In genomic region chr14:51884031-51884544, GRCm38 (mm10) we compare ENCODE assay signal across 8 mouse cellular contexts. TPM values are rescaled to one million over a fixed set of nuclear protein-coding genes. Genes with fewer than 3 reads are reported as not detected.
A peak's percentile ranks its signal among the peaks of the same experiment; 100 is the strongest.
DNase-seq lines count a peak whose midpoint lies in the region; ATAC-seq lines count a peak whose summit lies in the region.

No protein-coding gene starts in this region.

- peak; percentile 60 for ATAC-seq in kidney, embryonic 16.5 days (ENCODE audit: low FRiP score, low TSS enrichment)
- ATAC-seq in intestine, embryonic 14.5 days (replicated peaks; ENCODE audit: low FRiP score, low TSS enrichment, low read depth), result peak; percentile 40
- ATAC-seq in neural tube, embryonic 13.5 days (ENCODE audit: low read depth), result peak; percentile 51

- DNase-seq in kidney, adult 11 months, result no peak
- DNase-seq in c-Kit-positive CD71-positive TER-119-positive erythroid progenitor cells, embryonic 14.5 days (ENCODE audit: low spot score), result peak; percentile 19
- DNase-seq in intestine, embryonic 14.5 days (ENCODE audit: low spot score), result no peak
- no peak for DNase-seq in spleen, postnatal 10 days (ENCODE audit: low spot score in 2 of 2)
- DNase-seq in cerebellum, adult 18-20 months, result no peak
- DNase-seq in ovary, postnatal 10 days (ENCODE audit: low spot score), result no peak

- no peaks in the 10 kb centered on the region for H3K27me3 ChIP-seq in kidney, embryonic 16.5 days (ENCODE audit: insufficient read depth, low read length)
- H3K27me3 ChIP-seq in intestine, embryonic 14.5 days (replicated peaks; ENCODE audit: control insufficient read depth, insufficient read depth, low read length), result no peaks in the 10 kb centered on the region
- H3K27me3 ChIP-seq in neural tube, embryonic 13.5 days, result no peaks in the 10 kb centered on the region

- H3K9me3 ChIP-seq in kidney, embryonic 16.5 days (ENCODE audit: low read length), result no peaks in the 10 kb centered on the region
- H3K9me3 ChIP-seq in intestine, embryonic 14.5 days (ENCODE audit: control insufficient read depth, low read length), result no peaks in the 10 kb centered on the region
- H3K9me3 ChIP-seq in neural tube, embryonic 13.5 days, result no peaks in the 10 kb centered on the region

- peak overlapping the region; percentile 84 for H3K27ac ChIP-seq in kidney, embryonic 16.5 days (ENCODE audit: low read length)
- peak overlapping the region; percentile 84 for H3K27ac ChIP-seq in intestine, embryonic 14.5 days (ENCODE audit: low read depth)
- peak overlapping the region; percentile 85 for H3K27ac ChIP-seq in neural tube, embryonic 13.5 days (replicated peaks)

- peak overlapping the region; percentile 83 for H3K9ac ChIP-seq in kidney, embryonic 16.5 days (replicated peaks; ENCODE audit: low read length)
- peak overlapping the region; percentile 70 for H3K9ac ChIP-seq in intestine, embryonic 14.5 days (ENCODE audit: low read length)
- H3K9ac ChIP-seq in neural tube, embryonic 13.5 days, result peak overlapping the region; percentile 56

- peaks cover 24% of the 10 kb centered on the region for H3K36me3 ChIP-seq in kidney, embryonic 16.5 days (ENCODE audit: insufficient read depth, low read length)
- H3K36me3 ChIP-seq in intestine, embryonic 14.5 days (ENCODE audit: control insufficient read depth, insufficient read depth, low read length), result peaks cover 25% of the 10 kb centered on the region
- peaks cover 26% of the 10 kb centered on the region for H3K36me3 ChIP-seq in neural tube, embryonic 13.5 days

- 2% methylated on average over 13 of the region's 14 CpGs for WGBS in kidney, embryonic 16.5 days
- 1% methylated on average over 14 of the region's 14 CpGs for WGBS in intestine, embryonic 14.5 days
- 2% methylated on average over 14 of the region's 14 CpGs for WGBS in neural tube, embryonic 13.5 days

- H3K4me1 ChIP-seq in kidney, embryonic 16.5 days (ENCODE audit: insufficient read depth, low read length), result peaks cover 12% of the 10 kb centered on the region
- H3K4me1 ChIP-seq in intestine, embryonic 14.5 days (replicated peaks; ENCODE audit: control insufficient read depth, insufficient read depth, low read length), result peaks cover 11% of the 10 kb centered on the region
- peaks cover 17% of the 10 kb centered on the region for H3K4me1 ChIP-seq in neural tube, embryonic 13.5 days (replicated peaks)

- H3K4me2 ChIP-seq in kidney, embryonic 16.5 days (replicated peaks; ENCODE audit: low read depth, low read length), result peak overlapping the region; percentile 86
- H3K4me2 ChIP-seq in intestine, embryonic 14.5 days (ENCODE audit: low read length), result peak overlapping the region; percentile 58
- H3K4me2 ChIP-seq in neural tube, embryonic 13.5 days, result peak overlapping the region; percentile 90

- peak overlapping the region; percentile 76 for H3K4me3 ChIP-seq in kidney, embryonic 16.5 days (ENCODE audit: low read length)
- H3K4me3 ChIP-seq in intestine, embryonic 14.5 days (ENCODE audit: low read depth, low read length), result peak overlapping the region; percentile 85
- peak overlapping the region; percentile 84 for H3K4me3 ChIP-seq in neural tube, embryonic 13.5 days

RNA-seq across cellular contexts. Expression of gene Mettl17, which starts 0.6 kb away (rescaled TPM):
- polyA plus RNA-seq in kidney, embryonic 16.5 days (2015; fragmentation: Nextera tagmentation; extraction: Ambion mirVana), result 49.1 and 57.3 TPM in 2 replicates
- polyA plus RNA-seq in intestine, embryonic 14.5 days (2014; fragmentation: Nextera tagmentation; extraction: Ambion mirVana), result 54.9 and 67.0 TPM in 2 replicates
- 69.9 and 78.4 TPM in 2 replicates for polyA plus RNA-seq in neural tube, embryonic 13.5 days (2015; fragmentation: Nextera tagmentation; extraction: Ambion mirVana)

RNA-seq across cellular contexts. Expression of gene Slc39a2, which starts 8.6 kb away (rescaled TPM):
- 0.30 and 0.50 TPM in 2 replicates for polyA plus RNA-seq in kidney, embryonic 16.5 days (2015; fragmentation: Nextera tagmentation; extraction: Ambion mirVana)
- polyA plus RNA-seq in intestine, embryonic 14.5 days (2014; fragmentation: Nextera tagmentation; extraction: Ambion mirVana), result 0.71 and 0.99 TPM in 2 replicates
- polyA plus RNA-seq in neural tube, embryonic 13.5 days (2015; fragmentation: Nextera tagmentation; extraction: Ambion mirVana), result 1.3 and 1.5 TPM in 2 replicates

RNA-seq across cellular contexts. Expression of gene Ndrg2, which starts 29.9 kb away (rescaled TPM):
- polyA plus RNA-seq in kidney, embryonic 16.5 days (2015; fragmentation: Nextera tagmentation; extraction: Ambion mirVana), result 52.0 and 59.5 TPM in 2 replicates
- 36.4 and 39.2 TPM in 2 replicates for polyA plus RNA-seq in intestine, embryonic 14.5 days (2014; fragmentation: Nextera tagmentation; extraction: Ambion mirVana)
- 151 and 159 TPM in 2 replicates for polyA plus RNA-seq in neural tube, embryonic 13.5 days (2015; fragmentation: Nextera tagmentation; extraction: Ambion mirVana)

RNA-seq across cellular contexts. Expression of gene Ear6, which starts 30.6 kb away (rescaled TPM):
- not detected in 2 replicates for polyA plus RNA-seq in kidney, embryonic 16.5 days (2015; fragmentation: Nextera tagmentation; extraction: Ambion mirVana)
- polyA plus RNA-seq in intestine, embryonic 14.5 days (2014; fragmentation: Nextera tagmentation; extraction: Ambion mirVana), result not detected in 2 replicates
- polyA plus RNA-seq in neural tube, embryonic 13.5 days (2015; fragmentation: Nextera tagmentation; extraction: Ambion mirVana), result not detected in 2 replicates

RNA-seq across cellular contexts. Expression of gene Tppp2, which starts 34.1 kb away (rescaled TPM):
- not detected in 2 replicates for polyA plus RNA-seq in kidney, embryonic 16.5 days (2015; fragmentation: Nextera tagmentation; extraction: Ambion mirVana)
- 0.31 TPM in 1 of 2 replicates, not detected in the other for polyA plus RNA-seq in intestine, embryonic 14.5 days (2014; fragmentation: Nextera tagmentation; extraction: Ambion mirVana)
- not detected in 2 replicates for polyA plus RNA-seq in neural tube, embryonic 13.5 days (2015; fragmentation: Nextera tagmentation; extraction: Ambion mirVana)
